Mouse (Mus musculus): ENCODE data around the gene Lrwd1. TPM values are rescaled to one million over a fixed set of nuclear protein-coding genes. Genes with fewer than 3 reads are reported as not detected.
"Not testable (repeated sequence)": the region's sequence is repeated elsewhere in the genome, so short reads cannot be mapped to it uniquely, and the experiment has no call there.

The Lrwd1 gene
- polyA plus RNA-seq, 1 experiment = 1.9 TPM

DNA sequence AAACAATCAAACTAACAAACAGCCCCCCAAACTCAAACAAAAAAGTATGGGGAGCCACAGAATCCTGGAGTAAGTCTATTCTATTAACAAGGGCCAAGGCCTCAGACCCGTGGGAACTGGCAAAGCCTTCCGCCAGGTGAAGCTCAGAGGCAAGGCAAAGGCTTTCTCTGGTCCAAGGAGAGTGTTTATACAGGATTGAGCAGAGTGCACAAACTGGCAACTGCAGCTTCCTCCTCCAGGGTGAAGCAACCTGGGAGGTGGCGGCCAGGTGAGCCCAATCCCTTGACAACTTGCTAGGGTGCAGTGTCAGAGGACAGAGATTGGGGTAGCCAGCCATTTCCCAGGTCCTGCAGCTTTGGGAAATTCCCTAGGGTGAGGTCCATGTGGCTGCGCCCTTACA lies 31.4 kb upstream of the Lrwd1 start:
- no peaks in the 10 kb centered on the region; the same call in 1 of the 2 replicates for H3K4me1 ChIP-seq (ENCODE audit: control insufficient read depth, insufficient read depth, insufficient read length, low read length)
- H3K4me3 ChIP-seq (ENCODE audit: insufficient read depth, low read depth, low read length) = no peak overlapping the region
- H3K27ac ChIP-seq (replicated peaks; ENCODE audit: low read depth, low read length) = no peak overlapping the region

- Histone ChIP-seq H3K27ac (replicated peaks; ENCODE audit: low read depth, low read length) (no peak overlapping the region), H3K4me1 (ENCODE audit: control insufficient read depth, insufficient read depth, insufficient read length, low read length) (no peaks in the 10 kb centered on the region), H3K4me3 (ENCODE audit: insufficient read depth, low read depth, low read length) (no peak overlapping the region)
Measured at GRCm38 (mm10) chr5:136165246-136165645, 29.4 kb upstream of the Lrwd1 start.

DNA sequence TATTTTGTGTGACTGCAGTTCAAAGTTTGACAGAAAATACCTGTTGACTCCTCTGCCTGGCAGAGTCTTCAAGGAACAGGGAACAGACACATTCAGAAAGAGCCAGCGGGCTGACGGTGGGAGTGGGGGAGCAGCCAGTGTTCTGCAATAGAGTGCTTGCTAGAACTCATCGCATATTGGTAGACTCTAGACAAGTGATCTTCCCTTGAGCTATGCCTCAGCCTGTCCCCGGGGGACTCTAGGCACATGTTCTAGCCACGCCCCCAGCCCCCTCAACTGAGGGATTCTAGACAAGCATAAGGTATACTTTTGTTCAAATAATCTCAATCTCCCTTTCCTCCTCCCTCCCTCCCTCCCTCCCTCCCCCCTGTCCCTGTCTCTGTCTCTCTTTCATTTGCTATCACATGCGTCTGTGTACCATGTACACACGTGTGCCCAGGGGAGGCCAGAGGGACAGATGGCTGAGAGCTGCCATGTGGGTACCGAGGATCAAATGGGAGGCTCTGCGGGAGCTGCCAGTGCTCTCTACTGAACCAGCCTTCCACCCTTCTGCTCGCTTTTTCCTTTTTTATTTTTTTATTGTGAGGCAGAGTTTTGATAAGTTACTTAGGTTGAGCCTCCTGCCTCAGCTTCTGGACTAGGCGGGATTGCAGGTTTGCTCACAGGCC lies 28.1 kb upstream of the Lrwd1 start:
- Histone ChIP-seq H3K4me1 (ENCODE audit: control insufficient read depth, insufficient read depth, insufficient read length, low read length) (no peaks in the 10 kb centered on the region), H3K27ac (replicated peaks; ENCODE audit: low read depth, low read length) (no peak overlapping the region), H3K4me3 (ENCODE audit: insufficient read depth, low read depth, low read length) (no peak overlapping the region)

GRCm38 (mm10) chr5:136160084-136160483 lies 24.2 kb upstream of the Lrwd1 start:
- not testable (repeated sequence) for H3K4me1 ChIP-seq (ENCODE audit: control insufficient read depth, insufficient read depth, insufficient read length, low read length); H3K4me3 ChIP-seq (ENCODE audit: insufficient read depth, low read depth, low read length)

GRCm38 (mm10) chr5:136155399-136155798 lies 19.5 kb upstream of the Lrwd1 start:
- Histone ChIP-seq H3K4me3 (ENCODE audit: insufficient read depth, low read depth, low read length) (no peak overlapping the region), H3K4me1 (ENCODE audit: control insufficient read depth, insufficient read depth, insufficient read length, low read length) (no peaks in the 10 kb centered on the region), H3K27ac (replicated peaks; ENCODE audit: low read depth, low read length) (no peak overlapping the region)

More at GRCm38 (mm10) chr5:136160084-136160483, 24.2 kb upstream of the Lrwd1 start:
- H3K27ac ChIP-seq (replicated peaks; ENCODE audit: low read depth, low read length) = not testable (repeated sequence)

GRCm38 (mm10) chr5:136152365-136152764 lies 16.5 kb upstream of the Lrwd1 start:
- H3K4me3 ChIP-seq (ENCODE audit: insufficient read depth, low read depth, low read length) = no peak overlapping the region
- H3K4me1 ChIP-seq (ENCODE audit: control insufficient read depth, insufficient read depth, insufficient read length, low read length) = no peaks in the 10 kb centered on the region
- no peak overlapping the region for H3K27ac ChIP-seq (replicated peaks; ENCODE audit: low read depth, low read length)

DNA sequence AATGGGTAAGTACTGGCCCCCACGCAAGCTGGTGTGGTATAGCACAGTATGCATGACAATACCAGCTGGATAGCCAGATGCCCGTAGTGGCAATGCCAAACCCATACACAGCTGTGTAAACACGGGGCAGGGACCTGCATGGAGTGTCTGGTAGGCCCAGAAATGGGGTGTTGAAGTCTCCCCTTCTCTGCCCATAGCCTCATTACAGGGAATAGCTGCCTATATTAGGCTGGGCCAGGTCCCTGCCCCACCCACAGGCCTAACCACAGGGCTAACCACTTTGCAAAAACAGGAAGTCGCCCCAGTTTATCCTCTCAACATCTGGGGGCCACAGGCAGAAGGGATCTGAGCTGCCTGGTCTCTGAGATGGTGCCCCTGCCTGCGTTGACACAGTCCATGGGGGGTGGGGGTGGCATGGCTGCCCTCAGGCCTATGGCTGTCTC lies 13.3 kb upstream of the Lrwd1 start:
- H3K4me1 ChIP-seq (ENCODE audit: control insufficient read depth, insufficient read depth, insufficient read length, low read length); H3K4me3 ChIP-seq (ENCODE audit: insufficient read depth, low read depth, low read length); H3K27ac ChIP-seq (replicated peaks; ENCODE audit: low read depth, low read length): not testable (repeated sequence)

- H3K4me3 ChIP-seq (ENCODE audit: insufficient read depth, low read depth, low read length) = no peak overlapping the region
- H3K4me1 ChIP-seq (ENCODE audit: control insufficient read depth, insufficient read depth, insufficient read length, low read length) = no peaks in the 10 kb centered on the region
- H3K27ac ChIP-seq (replicated peaks; ENCODE audit: low read depth, low read length) = no peak overlapping the region
Measured at GRCm38 (mm10) chr5:136147704-136148103, 11.8 kb upstream of the Lrwd1 start.

DNA sequence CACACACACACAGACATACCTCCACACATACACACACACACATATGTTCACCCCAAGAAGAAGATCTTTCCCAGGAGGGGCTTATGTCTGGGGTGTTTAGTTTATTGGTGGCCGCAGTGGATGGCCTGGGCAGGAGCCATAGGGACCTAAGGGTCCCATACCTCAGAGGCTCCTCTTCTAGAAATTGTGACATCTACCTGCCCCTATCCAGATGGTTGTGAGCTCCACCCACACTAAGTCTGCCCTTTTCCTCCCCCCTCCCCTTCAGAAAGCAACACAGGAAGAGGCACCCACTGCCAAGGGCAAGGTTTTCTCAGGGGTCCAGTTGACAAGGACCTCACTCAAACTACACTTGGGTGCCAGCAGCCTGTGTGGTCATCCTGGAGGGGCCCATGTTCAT lies 11.1 kb upstream of the Lrwd1 start:
- no peaks in the 10 kb centered on the region for H3K4me1 ChIP-seq (ENCODE audit: control insufficient read depth, insufficient read depth, insufficient read length, low read length)
- H3K27ac ChIP-seq (replicated peaks; ENCODE audit: low read depth, low read length) = no peak overlapping the region
- H3K4me3 ChIP-seq (ENCODE audit: insufficient read depth, low read depth, low read length) = no peak overlapping the region

DNA sequence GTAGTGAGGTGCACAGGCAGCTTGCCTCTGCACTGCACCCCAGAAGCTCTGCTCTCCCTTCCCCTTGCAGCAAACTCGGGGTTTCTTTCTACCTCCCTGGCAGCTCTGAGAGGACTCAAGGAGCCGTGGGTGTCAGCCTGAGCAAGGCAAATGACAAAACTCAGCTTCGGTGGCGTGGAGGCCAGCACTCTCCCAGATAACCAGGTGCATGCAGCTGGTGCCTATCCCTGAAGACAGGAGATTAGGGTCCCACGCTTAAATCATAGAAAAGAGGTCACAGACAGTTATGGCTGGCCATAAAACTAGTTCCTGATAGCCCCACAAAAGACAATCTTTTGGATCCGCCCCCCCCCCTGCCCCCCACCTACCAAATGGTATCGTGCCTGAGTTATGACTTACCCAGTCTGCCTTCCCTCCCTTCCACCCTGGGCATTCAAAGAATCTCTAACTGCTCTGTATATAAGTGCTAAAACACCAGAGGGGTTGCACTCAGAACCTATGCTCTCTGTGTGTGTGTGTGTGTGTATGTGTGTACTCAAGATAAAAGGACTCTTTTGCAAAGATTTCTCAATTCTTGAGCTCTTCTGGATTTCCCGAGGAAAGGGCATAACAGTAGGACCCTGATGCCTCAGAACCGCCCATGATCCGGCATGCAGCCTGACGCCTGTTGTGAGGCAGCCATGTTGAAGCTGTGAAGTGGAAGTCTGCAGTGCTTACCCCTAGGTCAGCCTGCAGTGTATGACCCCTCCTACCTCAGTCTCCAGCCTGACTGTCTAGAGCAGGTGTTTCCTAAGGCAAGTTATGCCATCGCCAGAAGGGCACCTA lies 8.9 kb upstream of the Lrwd1 start:
- Histone ChIP-seq H3K4me1 (ENCODE audit: control insufficient read depth, insufficient read depth, insufficient read length, low read length) (no peaks in the 10 kb centered on the region), H3K27ac (replicated peaks; ENCODE audit: low read depth, low read length) (no peak overlapping the region), H3K4me3 (ENCODE audit: insufficient read depth, low read depth, low read length) (no peak overlapping the region)

GRCm38 (mm10) chr5:136143161-136143755 lies 7.4 kb upstream of the Lrwd1 start:
- Histone ChIP-seq H3K4me1 (ENCODE audit: control insufficient read depth, insufficient read depth, insufficient read length, low read length) (no peaks in the 10 kb centered on the region), H3K4me3 (ENCODE audit: insufficient read depth, low read depth, low read length) (no peak overlapping the region), H3K27ac (replicated peaks; ENCODE audit: low read depth, low read length) (no peak overlapping the region)

DNA sequence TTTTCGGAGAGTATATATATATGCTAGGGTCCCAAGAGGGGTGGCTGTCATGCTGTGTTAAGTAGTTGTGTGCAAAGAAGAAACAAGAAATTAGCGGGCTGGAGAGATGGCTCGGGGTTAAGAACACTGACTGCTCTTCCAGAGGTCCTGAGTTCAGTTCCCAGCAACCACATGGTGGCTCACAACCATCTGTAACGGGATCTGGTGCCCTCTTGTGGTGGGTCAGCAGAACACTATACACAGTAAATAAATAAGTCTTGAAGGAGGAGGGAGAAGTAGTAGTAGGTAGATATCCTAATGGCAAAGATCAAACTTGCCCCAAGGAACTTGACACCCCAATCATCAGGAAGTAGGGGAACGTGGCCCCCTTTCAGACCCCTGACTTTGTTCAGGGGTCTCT lies 6.9 kb upstream of the Lrwd1 start:
- H3K4me1 ChIP-seq (ENCODE audit: control insufficient read depth, insufficient read depth, insufficient read length, low read length) = no peaks in the 10 kb centered on the region
- no peak overlapping the region for H3K27ac ChIP-seq (replicated peaks; ENCODE audit: low read depth, low read length)
- H3K4me3 ChIP-seq (ENCODE audit: insufficient read depth, low read depth, low read length) = no peak overlapping the region

- no peak overlapping the region for H3K27ac ChIP-seq (replicated peaks; ENCODE audit: low read depth, low read length)
- H3K4me1 ChIP-seq (ENCODE audit: control insufficient read depth, insufficient read depth, insufficient read length, low read length) = peaks cover 2% of the 10 kb centered on the region; the same call in 1 of the 2 replicates
Measured at GRCm38 (mm10) chr5:136140057-136140482, 4.2 kb upstream of the Lrwd1 start.

DNA sequence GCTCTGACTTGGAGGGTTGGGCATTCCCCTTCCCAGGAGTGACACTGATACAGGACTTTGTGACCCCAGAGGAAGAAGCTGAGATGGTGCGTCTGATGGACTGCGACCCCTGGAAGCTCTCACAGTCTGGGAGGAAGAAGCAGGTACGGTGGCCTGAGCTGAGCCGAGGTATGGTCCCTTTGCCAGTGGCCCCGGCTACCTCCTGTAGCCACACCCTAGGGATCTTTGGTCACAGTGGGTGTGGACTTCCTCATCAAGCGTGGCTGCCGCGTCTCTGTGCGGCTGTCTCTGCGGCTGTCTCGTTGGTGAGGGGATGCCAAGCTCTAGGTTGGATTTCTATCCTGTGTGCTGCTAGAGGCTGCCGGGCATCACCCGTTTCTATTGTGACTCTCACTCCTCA lies 3.5 kb upstream of the Lrwd1 start:
- Histone ChIP-seq H3K27ac (replicated peaks; ENCODE audit: low read depth, low read length) (no peak overlapping the region), H3K4me3 (ENCODE audit: insufficient read depth, low read depth, low read length) (no peak overlapping the region), H3K4me1 (ENCODE audit: control insufficient read depth, insufficient read depth, insufficient read length, low read length) (peaks cover 5% of the 10 kb centered on the region; the same call in 1 of the 2 replicates)

More at GRCm38 (mm10) chr5:136140057-136140482, 4.2 kb upstream of the Lrwd1 start:
- H3K4me3 ChIP-seq (ENCODE audit: insufficient read depth, low read depth, low read length) = no peak overlapping the region

- H3K27ac ChIP-seq (replicated peaks; ENCODE audit: low read depth, low read length) = no peak overlapping the region
- H3K4me1 ChIP-seq (ENCODE audit: control insufficient read depth, insufficient read depth, insufficient read length, low read length) = peaks cover 5% of the 10 kb centered on the region; the same call in 1 of the 2 replicates
- H3K4me3 ChIP-seq (ENCODE audit: insufficient read depth, low read depth, low read length) = no peak overlapping the region; the same call in 1 of the 2 replicates
Measured at GRCm38 (mm10) chr5:136137658-136138274, 1.9 kb upstream of the Lrwd1 start.
